Mouse (Mus musculus) cerebellum, adult 2 months (tissue): ENCODE data around the gene Wdr81. TPM values are rescaled to one million over a fixed set of nuclear protein-coding genes. Genes with fewer than 3 reads are reported as not detected.

Source experiments
- DNase-seq, 2 experiments: peaks; one replicate each; pipeline ENCODE4 v3.0.0; 2021
- H3K27ac ChIP-seq: fragments of 200-500 bp; 2 replicates; pipeline ENCODE4 v1.5.1; 2012; ENCODE audit warnings: low read length, control low read depth, inconsistent platforms; ENCODE audit not compliant: insufficient read depth
- H3K27me3 ChIP-seq: fragments of 200-500 bp; 2 replicates; pipeline ENCODE4 v1.6.1; 2012; ENCODE audit warnings: inconsistent platforms, mild to moderate bottlenecking, low read length, moderate library complexity; ENCODE audit not compliant: control insufficient read depth, insufficient read depth
- H3K4me1 ChIP-seq: fragments of 200-500 bp; 2 replicates; pipeline ENCODE4 v1.6.1; 2011; ENCODE audit warnings: low read length; ENCODE audit not compliant: control insufficient read depth, insufficient read depth
- H3K4me3 ChIP-seq: fragments of 200-500 bp; replicated peaks from 2 replicates; pipeline ENCODE3; 2011; ENCODE audit warnings: mild to moderate bottlenecking, low read depth, low read length, control low read depth; ENCODE audit not compliant: insufficient read depth
- CTCF ChIP-seq: fragments of 200-500 bp; IDR thresholded peaks from 2 replicates; pipeline ENCODE4 v1.5.1; 2011; ENCODE audit warnings: low read depth, mild to moderate bottlenecking, control low read depth, low read length, moderate library complexity, borderline replicate concordance; ENCODE audit not compliant: insufficient read depth
- POLR2A ChIP-seq: fragments of 200-500 bp; IDR thresholded peaks from 2 replicates; pipeline ENCODE4 v1.6.1; 2011; ENCODE audit warnings: low read length, control low read depth, borderline replicate concordance; ENCODE audit not compliant: insufficient read depth
- WGBS: fragments of 180-500 bp; shearing (Covaris S2); methylation state at CpG from one replicate; pipeline ENCODE4 v1.1.7; 2018; 5-methylcytosine and 5-hydroxymethylcytosine counted together
- polyA plus RNA-seq: library from polyadenylated mRNA; depleted of rRNA; stranded (reverse); fragments of >200 nt; gene quantifications from 2 replicates; pipeline ENCODE4 v1.2.3, GENCODE M21; 2012

The Wdr81 gene
- polyA plus RNA-seq, 1 experiment = 15.3 TPM

- TF ChIP-seq CTCF (no peak), POLR2A (no peak)
- H3K4me3 ChIP-seq = no peak overlapping the region
Measured at GRCm38 (mm10) chr11:75450304-75450908, 4.1 kb downstream of the Wdr81 start.

GRCm38 (mm10) chr11:75449695-75450094 is 4.8 kb downstream of the Wdr81 start:
- peak; percentile 63 to 66 for DNase-seq
- H3K27ac ChIP-seq = no peak overlapping the region
- H3K4me1 ChIP-seq = peaks cover 32% of the 10 kb centered on the region
- no peak for TF ChIP-seq POLR2A
- WGBS = 24% methylated on average over 7 of the region's 7 CpGs
- H3K4me3 ChIP-seq = no peak overlapping the region
- H3K27me3 ChIP-seq = no peaks in the 10 kb centered on the region

More at GRCm38 (mm10) chr11:75450304-75450908, 4.1 kb downstream of the Wdr81 start:
- 81% methylated on average over 8 of the region's 8 CpGs for WGBS
- peaks cover 35% of the 10 kb centered on the region for H3K4me1 ChIP-seq
- H3K27ac ChIP-seq = no peak overlapping the region
- no peaks in the 10 kb centered on the region for H3K27me3 ChIP-seq
- no peak for DNase-seq

- Histone ChIP-seq H3K27me3 (no peaks in the 10 kb centered on the region), H3K27ac (no peak overlapping the region), H3K4me1 (peaks cover 29% of the 10 kb centered on the region), H3K4me3 (no peak overlapping the region)
- no peak for DNase-seq
- TF ChIP-seq CTCF (no peak), POLR2A (no peak)
- WGBS = 86% methylated on average over 3 of the region's 3 CpGs
Measured at GRCm38 (mm10) chr11:75448575-75448974, 5.9 kb downstream of the Wdr81 start.

- Histone ChIP-seq H3K4me3 (no peak overlapping the region), H3K27me3 (no peaks in the 10 kb centered on the region), H3K4me1 (peaks cover 5% of the 10 kb centered on the region), H3K27ac (no peak overlapping the region)
- no peak for DNase-seq
- WGBS = 72% methylated on average over 8 of the region's 8 CpGs
- TF ChIP-seq CTCF = no peak
- TF ChIP-seq POLR2A = no peak
Measured at GRCm38 (mm10) chr11:75443711-75444110, 10.8 kb downstream of the Wdr81 start.

GRCm38 (mm10) chr11:75441601-75442000 is 12.9 kb downstream of the Wdr81 start:
- H3K4me3 ChIP-seq = no peak overlapping the region
- peaks cover 5% of the 10 kb centered on the region for H3K4me1 ChIP-seq
- 15% methylated on average over 16 of the region's 16 CpGs for WGBS
- peak; percentile 51 to 58 for DNase-seq
- no peak for TF ChIP-seq POLR2A
- no peak for TF ChIP-seq CTCF
- no peak overlapping the region for H3K27ac ChIP-seq
- no peaks in the 10 kb centered on the region for H3K27me3 ChIP-seq

GRCm38 (mm10) chr11:75441034-75441433 is 13.5 kb downstream of the Wdr81 start:
- 88% methylated on average over 7 of the region's 7 CpGs for WGBS
- Histone ChIP-seq H3K4me1 (peaks cover 5% of the 10 kb centered on the region), H3K27me3 (no peaks in the 10 kb centered on the region), H3K27ac (no peak overlapping the region), H3K4me3 (no peak overlapping the region)
- no peak for DNase-seq
- TF ChIP-seq CTCF (no peak), POLR2A (no peak)

- Histone ChIP-seq H3K27ac (no peak overlapping the region), H3K27me3 (no peaks in the 10 kb centered on the region), H3K4me3 (no peak overlapping the region), H3K4me1 (peaks cover 5% of the 10 kb centered on the region)
- 96% methylated on average over 3 of the region's 3 CpGs for WGBS
- DNase-seq = no peak
- TF ChIP-seq POLR2A = no peak
- no peak for TF ChIP-seq CTCF
Measured at GRCm38 (mm10) chr11:75439951-75440350, 14.6 kb downstream of the Wdr81 start.

- Histone ChIP-seq H3K27me3 (no peaks in the 10 kb centered on the region), H3K27ac (no peak within 1 kb of the TSS), H3K4me3 (no peak within 1 kb of the TSS), H3K4me1 (peaks cover 5% of the 10 kb centered on the region)
- 42% methylated on average over 6 of the region's 6 CpGs for WGBS
- TF ChIP-seq CTCF (no peak), POLR2A (no peak)
- DNase-seq = no peak
Measured at GRCm38 (mm10) chr11:75439363-75439762, 15.2 kb downstream of the Wdr81 start, which contains the start of gene Serpinf2. Gene Serpinf2, minus strand, starts transcription at chr11:75439591.
